Mouse (Mus musculus) spleen, adult 2 months (tissue): ENCODE data around the gene Senp2.

Experiments used
- CTCF ChIP-seq: fragments of 200-500 bp; IDR thresholded peaks from 2 replicates; pipeline ENCODE4 v1.5.1; 2011; ENCODE audit warnings: mild to moderate bottlenecking, inconsistent platforms; ENCODE audit not compliant: insufficient read depth, insufficient read length, insufficient replicate concordance; ENCODE audit errors: extremely low read depth
- POLR2A ChIP-seq: fragments of 200-500 bp; IDR thresholded peaks from 2 replicates; pipeline ENCODE4 v1.6.1; 2011; ENCODE audit warnings: low read depth, low read length, inconsistent platforms

DNA sequence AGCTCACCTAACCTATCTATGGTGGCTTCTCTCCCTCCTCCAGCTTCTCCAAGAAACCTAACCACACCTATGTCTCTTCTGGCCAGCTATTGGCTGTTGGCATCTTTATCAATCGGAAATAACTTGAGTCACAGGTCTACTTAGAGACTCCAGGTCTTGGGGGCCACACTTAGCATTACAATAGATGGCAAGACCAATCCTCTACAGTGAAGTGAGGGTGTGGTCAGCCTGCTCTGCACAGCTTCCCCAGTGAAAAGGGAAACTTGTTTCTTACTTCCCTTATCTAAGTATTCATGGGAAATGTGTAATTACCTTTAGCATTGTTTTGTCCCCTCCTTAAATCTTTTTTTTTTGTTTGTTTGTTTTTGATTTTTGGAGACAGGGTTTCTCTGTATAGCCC is 6.3 kb downstream of the Senp2 start:
- TF ChIP-seq CTCF (no peak), POLR2A (no peak)
